Mouse (Mus musculus): ENCODE results near the gene St13. TPM values are rescaled to one million over a fixed set of nuclear protein-coding genes. Genes with fewer than 3 reads are reported as not detected.

The St13 gene
- polyA plus RNA-seq, 1 experiment from 2014 or later = 196 TPM

DNA sequence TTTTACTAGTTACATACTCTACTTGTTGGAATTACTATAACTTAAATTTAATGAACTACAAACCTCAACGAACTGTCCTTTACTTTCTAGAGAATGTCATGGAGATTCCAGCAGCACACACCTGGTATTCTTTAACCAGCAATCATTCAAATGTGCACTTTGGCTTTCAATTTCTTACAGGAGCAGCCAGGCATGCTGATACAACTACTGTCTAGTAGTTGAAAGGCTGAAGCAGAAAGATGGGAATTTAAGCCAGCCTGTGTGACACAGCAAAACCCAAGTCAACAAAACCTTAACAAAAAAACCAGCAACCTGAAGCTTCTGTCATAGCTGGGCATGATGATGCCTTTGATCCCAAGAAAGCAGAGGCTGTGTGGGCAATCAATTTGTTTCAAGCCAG is 37.4 kb downstream of the St13 start:
- no peak for ATAC-seq (ENCODE audit: low FRiP score, low read depth)

DNA sequence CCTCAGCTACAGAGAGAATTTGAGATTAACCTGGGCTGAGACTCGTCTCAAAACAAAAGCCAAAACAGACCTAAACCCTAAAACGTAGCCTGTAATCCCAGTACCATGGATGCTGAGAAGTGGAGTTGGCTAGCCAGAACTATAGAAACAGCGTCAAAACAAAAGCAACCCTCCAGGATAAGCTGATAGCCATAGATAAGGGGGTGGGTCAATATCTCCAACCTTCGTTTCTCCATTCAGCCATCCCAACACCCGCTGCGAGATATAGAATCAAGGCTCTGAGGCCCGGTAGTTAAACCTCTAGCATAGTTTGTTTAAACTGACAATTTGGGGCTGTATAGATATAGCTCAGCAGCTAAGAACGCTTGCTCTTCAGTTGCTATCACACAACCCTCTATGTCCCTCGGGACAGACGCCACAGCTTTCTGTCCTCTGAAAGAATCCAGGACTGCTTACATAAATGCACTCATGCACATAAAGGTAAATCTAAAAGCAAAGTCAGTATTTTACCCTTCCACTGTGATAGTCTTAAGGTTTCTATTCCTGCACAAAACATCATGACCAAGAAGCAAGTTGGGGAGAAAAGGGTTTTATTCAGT is 38.4 kb downstream of the St13 start:
- no peaks in the 10 kb centered on the region for H3K9me3 ChIP-seq
- H3K9ac ChIP-seq = no peak overlapping the region
- no peak overlapping the region for H3K4me3 ChIP-seq
- no peak for ATAC-seq (ENCODE audit: low FRiP score, low read depth)
- H3K27me3 ChIP-seq (replicated peaks) = no peaks in the 10 kb centered on the region
- H3K36me3 ChIP-seq = peaks cover 29% of the 10 kb centered on the region
- peaks cover 25% of the 10 kb centered on the region for H3K4me1 ChIP-seq
- 42% methylated on average over 10 of the region's 10 CpGs for WGBS
- no peak overlapping the region for H3K27ac ChIP-seq
- H3K4me2 ChIP-seq (replicated peaks) = peak overlapping the region; percentile 64

More for the DNA sequence above, 37.4 kb downstream of the St13 start:
- 95% methylated on average over 1 of the region's 1 CpGs for WGBS
- Histone ChIP-seq H3K27ac (no peak overlapping the region), H3K9me3 (no peaks in the 10 kb centered on the region), H3K36me3 (peaks cover 37% of the 10 kb centered on the region), H3K4me2 (replicated peaks) (no peak overlapping the region), H3K27me3 (replicated peaks) (no peaks in the 10 kb centered on the region), H3K4me1 (peaks cover 20% of the 10 kb centered on the region), H3K4me3 (no peak overlapping the region), H3K9ac (no peak overlapping the region)

DNA sequence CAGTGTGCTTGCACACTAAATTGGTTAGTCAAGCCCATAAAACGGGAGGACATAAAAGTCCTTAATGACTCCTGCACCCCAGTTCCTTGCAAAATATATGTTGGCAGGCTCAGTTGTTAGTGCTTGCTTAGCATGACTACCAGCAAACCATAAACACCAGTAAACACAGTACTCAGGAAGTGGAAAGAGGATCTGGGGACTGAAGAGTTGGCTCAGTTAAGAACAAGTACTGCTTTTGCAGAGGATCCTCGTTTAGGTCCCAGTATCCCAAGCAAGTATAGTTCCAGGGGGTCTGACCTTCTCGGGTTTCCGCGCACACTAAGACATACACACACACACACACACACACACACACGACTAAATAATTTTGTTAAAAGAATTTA is 38.9 kb downstream of the St13 start:
- peaks cover 24% of the 10 kb centered on the region for H3K36me3 ChIP-seq
- H3K27me3 ChIP-seq (replicated peaks) = no peaks in the 10 kb centered on the region
- 36% methylated on average over 6 of the region's 6 CpGs for WGBS
- H3K9ac ChIP-seq = no peak overlapping the region
- H3K4me2 ChIP-seq (replicated peaks) = peak overlapping the region; percentile 64
- H3K27ac ChIP-seq = no peak overlapping the region
- no peaks in the 10 kb centered on the region for H3K9me3 ChIP-seq
- peaks cover 25% of the 10 kb centered on the region for H3K4me1 ChIP-seq
- ATAC-seq (ENCODE audit: low FRiP score, low read depth) = peak; percentile 73; the same call in 1 of the 2 replicates
- H3K4me3 ChIP-seq = peak overlapping the region; percentile 60

DNA sequence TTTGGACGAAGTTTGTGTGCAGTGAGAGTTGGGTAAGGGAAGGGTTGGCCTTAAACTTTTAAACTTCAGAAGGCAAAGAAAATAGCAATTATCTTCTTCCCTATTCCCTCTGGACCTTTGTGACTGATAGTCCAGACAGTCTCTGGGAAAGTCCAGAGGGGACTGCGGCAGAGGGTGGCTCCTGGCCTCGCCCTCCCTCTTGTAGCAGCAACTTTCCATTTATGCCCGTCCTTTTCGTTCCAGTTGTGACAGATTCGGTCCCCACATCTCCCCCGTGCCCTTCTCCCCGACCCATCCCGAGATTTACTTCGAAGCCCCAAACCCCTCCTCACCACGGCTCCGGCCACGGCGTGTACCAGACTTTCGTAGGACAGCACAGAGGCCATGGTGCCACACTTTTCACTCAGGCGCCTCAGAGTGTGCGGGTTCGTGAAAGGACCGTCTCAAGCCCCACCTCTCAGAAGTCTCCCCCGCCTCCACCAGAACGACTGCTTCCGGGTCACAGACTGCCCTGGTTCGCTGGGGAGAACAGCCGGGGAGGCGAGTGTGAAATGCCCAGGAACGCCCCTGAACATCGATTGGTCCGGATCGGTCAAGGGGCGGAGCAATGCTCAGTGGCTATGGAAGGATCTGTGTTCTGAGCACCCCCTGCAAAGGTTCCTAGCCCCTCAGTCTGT is 39.4 kb downstream of the St13 start, which contains the start of gene Slc25a17:
Gene Slc25a17 (minus strand): TSS at position 468 of the 677 bp plus-strand sequence.
- H3K9me3 ChIP-seq = no peaks in the 10 kb centered on the region
- 1% methylated on average over 30 of the region's 30 CpGs for WGBS
- ATAC-seq (ENCODE audit: low FRiP score, low read depth) = peak; percentile 99
- peak within 1 kb of the TSS; percentile 64 for H3K4me2 ChIP-seq (replicated peaks)
- H3K27me3 ChIP-seq (replicated peaks) = no peaks in the 10 kb centered on the region
- 0 out of 2 replicates have a peak within 1 kb of the TSS, but pooled peaks have one; percentile 42 for H3K27ac ChIP-seq
- peak within 1 kb of the TSS; percentile 60 for H3K4me3 ChIP-seq
- peak within 1 kb of the TSS; percentile 64 for H3K9ac ChIP-seq
- peaks cover 25% of the 10 kb centered on the region for H3K4me1 ChIP-seq
- H3K36me3 ChIP-seq = peaks cover 19% of the 10 kb centered on the region

DNA sequence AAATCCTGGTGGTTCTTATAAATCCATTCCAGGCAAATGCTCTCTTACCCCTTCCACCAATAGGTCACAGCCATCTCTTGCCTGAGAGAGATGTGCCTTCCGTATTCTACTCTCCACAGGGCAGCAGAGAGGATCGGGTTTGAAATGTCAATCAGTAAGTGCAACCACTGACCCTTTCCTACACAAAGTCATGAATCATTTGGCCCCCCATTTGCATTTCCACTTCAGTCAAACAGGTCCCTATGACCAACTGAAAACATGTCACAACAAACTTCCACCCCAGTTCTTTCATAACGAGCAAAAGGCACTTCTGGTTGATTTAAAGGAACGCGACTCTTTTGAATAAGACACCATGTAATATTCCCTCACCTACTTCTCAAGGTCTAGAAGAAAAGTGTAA is 40.5 kb downstream of the St13 start:
- H3K4me1 ChIP-seq = peaks cover 25% of the 10 kb centered on the region
- no peak overlapping the region for H3K9ac ChIP-seq
- H3K36me3 ChIP-seq = peaks cover 11% of the 10 kb centered on the region; the same call in 1 of the 2 replicates
- no peak overlapping the region for H3K27ac ChIP-seq
- peak overlapping the region; percentile 64 for H3K4me2 ChIP-seq (replicated peaks)
- no peaks in the 10 kb centered on the region for H3K27me3 ChIP-seq (replicated peaks)
- no peaks in the 10 kb centered on the region for H3K9me3 ChIP-seq
- no peak overlapping the region for H3K4me3 ChIP-seq
- 90% methylated on average over 5 of the region's 5 CpGs for WGBS
- no peak for ATAC-seq (ENCODE audit: low FRiP score, low read depth)

DNA sequence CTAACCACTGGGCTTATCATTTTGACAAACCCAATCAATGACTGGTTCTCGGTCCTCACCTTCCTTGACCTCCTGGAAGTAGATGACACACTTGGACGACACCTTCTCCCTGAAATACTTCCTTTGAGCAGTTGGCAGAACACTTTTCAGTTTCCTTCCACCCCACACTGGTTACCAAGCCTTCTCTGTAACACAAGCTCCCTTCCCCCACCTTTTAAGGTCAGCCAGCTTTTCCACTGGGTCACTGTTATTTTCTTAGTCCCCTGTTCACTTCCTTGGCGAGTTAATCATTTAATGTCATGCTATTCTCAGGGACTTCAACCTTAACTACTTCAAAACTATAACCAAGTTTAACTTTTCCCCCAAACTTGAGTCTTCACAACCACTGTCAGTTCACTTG is 40.9 kb downstream of the St13 start:
- H3K36me3 ChIP-seq = peaks cover 8% of the 10 kb centered on the region; the same call in 1 of the 2 replicates

DNA sequence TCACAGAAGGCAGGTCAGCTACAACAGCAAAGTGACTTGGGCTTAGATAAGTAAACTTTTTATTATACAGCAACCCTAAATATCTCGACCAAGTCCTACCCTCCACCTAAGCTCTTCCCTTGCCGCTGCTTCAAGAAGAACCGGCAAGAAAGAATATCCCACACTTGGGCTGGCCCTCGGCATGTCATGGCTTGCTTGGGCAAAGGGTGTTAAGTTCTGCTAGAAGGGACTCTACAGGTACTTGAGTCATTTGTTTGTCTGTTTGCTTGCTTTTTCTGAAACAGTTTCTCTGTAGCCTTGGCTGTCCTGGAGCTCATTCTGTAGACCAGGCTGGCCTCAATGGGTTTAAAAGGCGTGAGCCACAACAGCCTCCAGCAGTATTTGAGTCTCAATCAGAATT is 42.9 kb downstream of the St13 start:
- Histone ChIP-seq H3K36me3 (no peaks in the 10 kb centered on the region), H3K4me3 (no peak overlapping the region), H3K27me3 (replicated peaks) (no peaks in the 10 kb centered on the region), H3K27ac (no peak overlapping the region), H3K9me3 (no peaks in the 10 kb centered on the region), H3K4me1 (peaks cover 25% of the 10 kb centered on the region), H3K9ac (no peak overlapping the region), H3K4me2 (replicated peaks) (no peak overlapping the region)
- ATAC-seq (ENCODE audit: low FRiP score, low read depth) = no peak
- 19% methylated on average over 5 of the region's 5 CpGs for WGBS

More for the DNA sequence above, 40.9 kb downstream of the St13 start:
- Histone ChIP-seq H3K9ac (no peak overlapping the region), H3K27me3 (replicated peaks) (no peaks in the 10 kb centered on the region), H3K4me3 (no peak overlapping the region), H3K9me3 (no peaks in the 10 kb centered on the region), H3K4me1 (peaks cover 25% of the 10 kb centered on the region), H3K4me2 (replicated peaks) (0 out of 2 replicates have a peak overlapping the region, but pooled peaks have one; percentile 64), H3K27ac (no peak overlapping the region)
- ATAC-seq (ENCODE audit: low FRiP score, low read depth) = no peak
- WGBS = 83% methylated on average over 3 of the region's 3 CpGs

DNA sequence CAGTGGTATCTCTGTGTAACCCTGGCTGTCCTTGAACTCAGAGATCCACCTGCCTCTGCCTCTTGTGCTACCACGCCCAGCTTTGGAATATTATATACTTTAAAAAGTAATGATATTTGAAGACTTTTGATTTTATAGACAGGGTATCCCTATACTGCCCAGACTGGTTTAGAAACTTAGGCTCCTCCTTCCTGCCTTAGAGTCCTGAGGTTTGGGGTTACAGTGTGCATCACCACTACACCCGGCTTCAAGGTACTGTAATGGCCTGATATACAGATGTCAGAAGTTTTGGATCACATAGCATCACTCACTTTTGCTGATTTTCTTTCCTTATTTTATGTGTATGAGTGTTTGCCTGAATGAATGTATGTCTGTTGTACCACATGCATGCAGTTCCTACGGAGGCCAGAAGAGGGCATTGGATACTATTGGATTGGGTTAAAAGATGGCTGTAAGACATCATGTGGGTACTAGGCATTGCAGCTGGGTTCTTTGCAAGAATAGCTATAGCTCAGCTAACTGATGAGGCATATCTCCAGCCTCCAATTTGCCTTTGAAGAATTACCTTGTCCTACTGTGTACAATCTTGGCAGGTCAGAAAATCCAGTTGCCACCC is 44.6 kb downstream of the St13 start:
- Histone ChIP-seq H3K36me3 (no peaks in the 10 kb centered on the region), H3K27me3 (replicated peaks) (no peaks in the 10 kb centered on the region), H3K4me3 (no peak overlapping the region), H3K4me2 (replicated peaks) (no peak overlapping the region), H3K4me1 (peaks cover 17% of the 10 kb centered on the region), H3K9ac (no peak overlapping the region), H3K27ac (no peak overlapping the region), H3K9me3 (no peaks in the 10 kb centered on the region)
- ATAC-seq (ENCODE audit: low FRiP score, low read depth) = no peak
- 60% methylated on average over 3 of the region's 3 CpGs for WGBS

DNA sequence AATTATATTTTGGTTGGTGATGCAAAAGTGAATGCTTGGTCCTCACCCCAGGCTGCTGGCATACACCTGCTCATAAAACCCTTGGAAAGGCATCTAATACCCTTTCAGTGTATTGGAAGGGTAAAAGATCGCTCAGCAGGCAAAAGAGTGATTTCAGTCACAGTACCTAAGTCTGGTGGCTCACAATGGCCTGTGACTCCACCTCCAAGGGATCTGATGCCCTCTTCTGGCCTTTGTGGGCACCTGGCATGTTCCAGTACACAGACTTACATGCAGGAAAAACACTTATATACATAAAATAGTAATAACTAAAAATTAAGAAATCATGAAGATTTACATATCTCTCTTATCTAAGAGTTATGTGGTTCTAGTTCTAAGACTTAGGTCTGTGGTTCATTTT is 47.2 kb downstream of the St13 start:
- Histone ChIP-seq H3K36me3 (no peaks in the 10 kb centered on the region), H3K9me3 (no peaks in the 10 kb centered on the region), H3K4me1 (peaks cover 5% of the 10 kb centered on the region; the same call in 1 of the 2 replicates), H3K4me3 (no peak overlapping the region), H3K27ac (no peak overlapping the region), H3K4me2 (replicated peaks) (no peak overlapping the region), H3K9ac (no peak overlapping the region), H3K27me3 (replicated peaks) (no peaks in the 10 kb centered on the region)
- 55% methylated on average over 1 of the region's 1 CpGs for WGBS
- no peak for ATAC-seq (ENCODE audit: low FRiP score, low read depth)

DNA sequence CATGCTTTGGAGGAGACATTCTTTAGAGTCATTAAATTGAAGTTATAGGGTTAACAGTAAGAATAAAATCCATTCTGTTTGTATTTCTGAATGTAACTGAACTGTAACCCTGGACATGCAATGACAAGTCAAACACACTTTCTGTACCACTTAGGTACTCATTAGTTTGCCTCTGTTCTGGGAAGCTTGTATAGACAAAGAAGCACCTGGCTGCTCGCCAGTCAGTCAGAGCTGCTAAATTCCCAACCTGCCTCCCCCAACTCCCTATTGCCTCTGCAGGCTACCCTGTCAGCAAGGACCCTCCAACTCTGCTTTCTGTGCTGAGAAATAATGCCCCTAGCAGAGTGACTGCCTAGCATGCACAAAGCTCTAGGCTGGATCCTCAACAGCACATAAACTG is 49.5 kb downstream of the St13 start:
- no peaks in the 10 kb centered on the region for H3K4me1 ChIP-seq
- no peaks in the 10 kb centered on the region for H3K9me3 ChIP-seq
- H3K27me3 ChIP-seq (replicated peaks) = no peaks in the 10 kb centered on the region
- H3K9ac ChIP-seq = no peak overlapping the region
- no peak overlapping the region for H3K27ac ChIP-seq
- H3K4me3 ChIP-seq = no peak overlapping the region
- H3K36me3 ChIP-seq = no peaks in the 10 kb centered on the region
- no peak for ATAC-seq (ENCODE audit: low FRiP score, low read depth)
- 82% methylated on average over 1 of the region's 1 CpGs for WGBS
- H3K4me2 ChIP-seq (replicated peaks) = no peak overlapping the region

DNA sequence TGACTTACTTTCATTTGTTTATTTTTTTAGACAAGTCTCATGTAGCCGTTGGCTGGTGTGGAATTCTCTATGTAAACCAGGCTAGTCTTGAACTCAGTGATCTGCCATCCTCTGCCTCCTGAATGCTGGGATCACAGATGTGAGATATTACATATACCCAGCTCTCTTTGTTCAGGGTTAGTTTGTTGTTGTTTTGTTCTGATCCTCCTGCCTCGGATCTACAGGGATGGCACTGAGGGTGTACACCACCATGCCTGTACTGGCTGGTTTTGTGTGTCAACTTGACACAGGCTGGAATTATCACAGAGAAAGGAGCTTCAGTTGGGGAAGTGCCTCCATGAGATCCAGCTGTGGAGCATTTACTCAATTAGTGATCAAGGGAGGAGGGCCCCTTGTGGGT is 51.5 kb downstream of the St13 start:
- Histone ChIP-seq H3K27ac (no peak overlapping the region), H3K4me2 (replicated peaks) (no peak overlapping the region), H3K27me3 (replicated peaks) (no peaks in the 10 kb centered on the region), H3K9ac (no peak overlapping the region), H3K9me3 (no peaks in the 10 kb centered on the region), H3K4me3 (no peak overlapping the region), H3K36me3 (peaks cover 4% of the 10 kb centered on the region; the same call in 1 of the 2 replicates), H3K4me1 (no peaks in the 10 kb centered on the region)
- ATAC-seq (ENCODE audit: low FRiP score, low read depth) = no peak
- 79% methylated on average over 2 of the region's 2 CpGs for WGBS

DNA sequence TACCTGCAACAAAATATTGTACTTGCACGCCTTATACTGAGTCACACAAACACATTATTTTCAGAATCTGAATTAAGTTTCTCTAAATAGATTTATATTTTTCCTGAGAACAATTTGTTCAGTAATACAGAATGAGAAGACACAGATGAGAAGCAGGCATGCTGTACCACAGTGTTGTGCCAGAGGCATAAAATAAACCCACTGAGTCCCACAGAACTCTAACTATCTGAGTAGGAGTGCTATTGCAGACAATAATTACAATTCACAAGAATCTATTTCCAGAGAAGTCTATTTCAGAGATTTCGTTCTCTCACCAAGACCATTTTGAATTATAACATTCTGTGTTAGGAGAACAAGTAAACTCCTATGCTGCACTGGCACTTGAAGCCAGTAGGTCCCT is 52.4 kb downstream of the St13 start:
- Histone ChIP-seq H3K36me3 (peaks cover 13% of the 10 kb centered on the region; the same call in 1 of the 2 replicates), H3K27me3 (replicated peaks) (no peaks in the 10 kb centered on the region), H3K9me3 (no peaks in the 10 kb centered on the region), H3K9ac (no peak overlapping the region), H3K4me3 (no peak overlapping the region), H3K27ac (no peak overlapping the region), H3K4me2 (replicated peaks) (no peak overlapping the region), H3K4me1 (no peaks in the 10 kb centered on the region)
- ATAC-seq (ENCODE audit: low FRiP score, low read depth) = no peak
- 95% methylated on average over 2 of the region's 2 CpGs for WGBS

All from neural tube, embryonic 12.5 days (tissue).